Mouse (Mus musculus): Measurements from ENCODE around the gene Gabarapl2.

Gabarapl2 gene

DNA sequence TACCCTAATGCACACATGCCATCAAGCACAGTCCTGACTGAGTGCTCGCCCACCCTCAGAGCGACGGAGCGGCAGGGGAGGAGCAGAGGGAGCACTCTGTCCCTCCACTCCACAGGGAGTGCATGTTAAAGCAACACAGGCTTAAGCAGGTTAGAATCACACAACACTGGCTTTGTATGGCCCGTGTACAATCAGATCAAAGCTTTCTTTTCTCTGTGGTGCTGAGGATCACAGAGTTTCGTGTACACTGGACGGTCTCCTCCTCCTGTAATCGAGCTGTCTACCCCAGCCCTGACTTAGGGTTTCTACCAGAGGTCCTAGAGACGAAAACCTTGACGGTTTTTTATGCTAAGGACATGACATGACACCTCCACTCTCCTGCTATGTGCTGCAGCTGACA, 28.0 kb downstream of the Gabarapl2 start:
- DNase-seq (ENCODE audit: low spot score): no peak

GRCm38 (mm10) chr8:111968991-111969390, 28.5 kb downstream of the Gabarapl2 start:
- no peak for DNase-seq (ENCODE audit: low spot score)

GRCm38 (mm10) chr8:111974138-111974537, 33.6 kb downstream of the Gabarapl2 start:
- DNase-seq (ENCODE audit: low spot score): no peak

- no peak for DNase-seq (ENCODE audit: low spot score)
Observed at GRCm38 (mm10) chr8:111975706-111976105, 35.2 kb downstream of the Gabarapl2 start.

GRCm38 (mm10) chr8:111976326-111976725, 35.8 kb downstream of the Gabarapl2 start:
- no peak for DNase-seq (ENCODE audit: low spot score)

DNA sequence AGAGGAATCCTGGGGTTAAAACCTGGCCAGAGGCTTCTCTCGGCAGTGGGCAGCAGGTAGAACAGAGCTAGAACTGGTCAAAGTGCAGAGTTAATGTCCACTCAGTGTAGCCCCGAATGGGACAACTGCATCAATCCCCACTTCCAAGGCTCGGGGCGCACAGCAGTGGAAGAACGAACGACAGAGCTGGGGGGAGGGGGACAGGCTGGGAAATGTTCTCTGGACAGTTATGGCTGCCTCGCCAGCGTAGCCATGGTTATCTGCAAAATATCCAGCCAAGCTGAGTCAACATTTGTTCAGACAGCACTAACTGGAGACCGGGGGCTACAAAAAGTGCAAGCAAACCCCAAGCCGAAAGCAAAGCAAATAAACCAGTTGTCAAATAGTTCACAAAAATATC, 37.6 kb downstream of the Gabarapl2 start:
- DNase-seq (ENCODE audit: low spot score): no peak

- DNase-seq (ENCODE audit: low spot score): no peak
Observed at GRCm38 (mm10) chr8:111982116-111982515, 41.6 kb downstream of the Gabarapl2 start.

DNA sequence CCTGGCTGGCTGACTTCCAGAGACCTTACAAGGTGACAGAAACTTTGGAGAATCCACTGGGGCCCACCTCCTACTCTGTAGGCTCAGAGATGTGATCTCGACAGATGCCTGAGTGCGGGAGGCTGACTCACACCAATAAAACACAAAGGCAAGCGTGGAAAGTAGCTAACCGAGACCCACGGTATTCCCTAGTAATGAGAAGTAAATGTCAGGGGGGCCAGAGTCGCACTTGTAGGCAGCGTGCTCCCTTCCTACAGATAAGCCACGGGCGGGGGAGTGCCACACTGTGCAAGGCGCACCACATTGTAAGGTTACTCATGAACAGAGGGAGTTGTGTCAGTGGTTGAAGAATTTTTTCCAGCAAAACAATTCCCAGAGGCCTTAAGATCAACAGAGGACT, 44.0 kb downstream of the Gabarapl2 start:
- DNase-seq (ENCODE audit: low spot score): no peak

DNA sequence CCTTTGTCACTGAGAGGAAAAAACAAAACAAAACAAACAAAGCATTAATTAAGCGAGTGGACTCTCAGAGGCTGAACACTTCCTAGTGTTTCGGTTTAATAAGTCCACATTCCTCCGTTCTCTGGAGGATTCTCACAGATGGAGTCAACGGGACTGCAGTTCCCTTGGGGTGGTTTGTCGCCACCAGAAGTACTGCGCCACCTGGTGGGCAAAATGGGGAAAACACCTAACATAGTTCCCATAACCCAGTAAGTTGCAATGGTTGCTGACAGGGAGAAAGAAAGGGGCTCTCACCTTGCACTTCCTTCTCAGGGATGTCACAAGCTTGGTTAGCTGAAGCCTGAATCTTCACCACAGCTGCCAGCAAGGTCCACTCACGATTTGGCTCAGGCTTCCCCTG, 49.4 kb downstream of the Gabarapl2 start:
- peak; percentile 90 for DNase-seq (ENCODE audit: low spot score)

DNA sequence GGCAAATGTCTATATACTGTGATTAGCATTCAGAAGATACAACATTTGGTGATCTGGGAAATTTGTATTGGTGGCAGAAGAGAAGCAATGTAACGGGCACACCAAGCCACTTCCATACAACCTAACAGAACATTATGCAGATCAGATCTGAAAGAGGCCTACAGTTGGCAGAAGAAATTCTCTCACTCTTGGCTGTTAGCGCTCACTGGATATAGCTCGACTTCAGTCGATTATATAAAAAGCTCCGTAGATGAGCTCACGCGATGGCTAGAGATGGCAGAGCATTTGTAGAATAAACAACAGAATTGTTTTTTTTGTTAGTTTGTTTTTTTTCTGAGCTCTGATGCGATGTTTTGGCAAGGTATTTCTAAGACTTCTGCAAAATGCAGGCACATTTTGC, 50.8 kb downstream of the Gabarapl2 start:
- no peak for DNase-seq (ENCODE audit: low spot score)

DNA sequence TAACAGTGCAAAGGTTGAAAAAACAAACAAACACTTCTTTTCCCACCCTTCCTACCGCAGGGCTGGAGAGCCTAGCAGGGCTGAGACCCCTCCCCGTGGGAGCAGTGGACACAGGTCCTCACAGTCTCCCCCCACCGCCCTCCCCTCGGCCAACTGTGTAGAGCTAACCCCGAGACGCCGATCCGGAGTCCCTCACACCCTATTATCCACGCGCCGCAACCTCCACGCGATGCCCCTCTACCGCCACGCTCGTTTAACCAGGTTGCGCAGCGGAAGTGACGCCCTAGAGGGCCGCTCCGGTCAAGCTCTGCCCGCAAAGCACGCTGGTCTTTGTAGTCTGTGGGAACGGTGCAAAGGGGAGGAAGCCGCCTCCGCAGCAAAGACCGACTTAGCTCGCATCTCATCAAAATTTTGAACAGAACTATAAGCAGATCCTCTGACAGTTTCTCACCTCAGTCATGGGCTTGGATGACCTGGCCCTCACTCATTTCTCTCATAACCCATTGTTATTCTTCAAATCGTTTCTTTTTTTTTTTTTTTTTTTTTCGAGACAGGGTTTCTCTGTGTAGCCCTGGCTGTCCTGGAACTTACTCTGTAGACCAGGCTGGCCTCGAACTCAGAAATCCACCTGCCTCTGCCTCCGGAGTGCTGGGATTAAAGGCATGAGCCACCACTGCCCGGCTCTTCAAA, 51.7 kb downstream of the Gabarapl2 start, which contains the start of gene Adat1:
TSS of gene Adat1 (minus strand) at position 290 of the 690 bp plus-strand sequence.
- peak; percentile 88 for DNase-seq (ENCODE audit: low spot score)

DNA sequence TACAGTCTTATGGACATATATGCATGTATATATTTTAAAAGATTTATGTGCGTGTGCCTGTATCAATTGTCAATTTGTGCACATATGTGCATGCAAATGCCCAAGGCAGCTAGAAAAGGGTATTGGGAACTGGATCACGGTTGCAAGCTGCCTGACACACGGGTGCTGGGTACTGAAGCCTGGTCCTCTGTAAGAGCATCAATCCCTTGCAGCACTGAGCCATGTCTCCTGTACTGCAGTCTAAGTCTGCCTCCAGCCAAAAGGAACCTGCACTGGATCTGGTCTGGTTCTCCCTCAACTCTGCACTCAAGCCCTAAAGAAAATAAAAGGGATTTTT, 52.2 kb downstream of the Gabarapl2 start:
- no peak for DNase-seq (ENCODE audit: low spot score)

All from adipocyte (in vitro differentiated cells).